Mouse (Mus musculus): ENCODE data around the gene Ajuba.

The Ajuba gene

GRCm38 (mm10) chr14:54592319-54592934 lies 15.1 kb upstream of the Ajuba start:
- DNase-seq (ENCODE audit: low read depth, low spot score): no peak

DNA sequence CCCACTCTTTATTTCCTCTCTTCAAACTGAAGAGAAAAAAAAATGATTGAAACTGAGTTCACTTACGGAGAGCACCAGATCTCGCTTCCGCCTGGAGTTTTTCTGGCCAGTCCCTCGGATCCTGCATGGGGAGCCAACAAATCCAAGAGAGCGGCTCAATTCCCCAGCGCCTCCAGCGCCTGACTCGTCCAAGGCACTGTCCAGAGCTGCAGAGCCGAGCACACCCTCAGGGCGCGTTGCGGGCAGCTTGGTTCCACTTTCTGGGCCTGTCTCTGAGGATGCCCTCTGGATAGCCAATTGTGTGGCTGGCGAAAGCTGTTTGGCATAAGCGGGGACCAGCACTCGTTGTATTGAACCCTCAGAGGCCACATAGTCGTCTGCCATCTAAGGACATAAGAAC lies 13.7 kb upstream of the Ajuba start:
- DNase-seq (ENCODE audit: low read depth, low spot score): no peak

- no peak for DNase-seq (ENCODE audit: low read depth, low spot score)
These were observed 6.5 kb upstream of the Ajuba start for GRCm38 (mm10) chr14:54583681-54584338.

- DNase-seq (ENCODE audit: low read depth, low spot score): no peak
These were observed 5.2 kb upstream of the Ajuba start for GRCm38 (mm10) chr14:54582536-54582935.

- DNase-seq (ENCODE audit: low read depth, low spot score): no peak
These were observed 2.3 kb upstream of the Ajuba start for GRCm38 (mm10) chr14:54579638-54580037.

GRCm38 (mm10) chr14:54578063-54578462 lies 705 bp upstream of the Ajuba start:
- DNase-seq (ENCODE audit: low read depth, low spot score): no peak

- DNase-seq (ENCODE audit: low read depth, low spot score): no peak
These were observed 893 bp downstream of the Ajuba start for GRCm38 (mm10) chr14:54576241-54577088.

- peak; percentile 84 for DNase-seq (ENCODE audit: low read depth, low spot score)
These were observed 1.7 kb downstream of the Ajuba start for GRCm38 (mm10) chr14:54575631-54576030.

- no peak for DNase-seq (ENCODE audit: low read depth, low spot score)
These were observed 2.3 kb downstream of the Ajuba start for GRCm38 (mm10) chr14:54575031-54575430.

GRCm38 (mm10) chr14:54574253-54574652 lies 3.1 kb downstream of the Ajuba start:
- DNase-seq (ENCODE audit: low read depth, low spot score): no peak

- DNase-seq (ENCODE audit: low read depth, low spot score): no peak
These were observed 4.3 kb downstream of the Ajuba start for GRCm38 (mm10) chr14:54572790-54573736.

GRCm38 (mm10) chr14:54572122-54572521 lies 5.2 kb downstream of the Ajuba start:
- DNase-seq (ENCODE audit: low read depth, low spot score): no peak

DNA sequence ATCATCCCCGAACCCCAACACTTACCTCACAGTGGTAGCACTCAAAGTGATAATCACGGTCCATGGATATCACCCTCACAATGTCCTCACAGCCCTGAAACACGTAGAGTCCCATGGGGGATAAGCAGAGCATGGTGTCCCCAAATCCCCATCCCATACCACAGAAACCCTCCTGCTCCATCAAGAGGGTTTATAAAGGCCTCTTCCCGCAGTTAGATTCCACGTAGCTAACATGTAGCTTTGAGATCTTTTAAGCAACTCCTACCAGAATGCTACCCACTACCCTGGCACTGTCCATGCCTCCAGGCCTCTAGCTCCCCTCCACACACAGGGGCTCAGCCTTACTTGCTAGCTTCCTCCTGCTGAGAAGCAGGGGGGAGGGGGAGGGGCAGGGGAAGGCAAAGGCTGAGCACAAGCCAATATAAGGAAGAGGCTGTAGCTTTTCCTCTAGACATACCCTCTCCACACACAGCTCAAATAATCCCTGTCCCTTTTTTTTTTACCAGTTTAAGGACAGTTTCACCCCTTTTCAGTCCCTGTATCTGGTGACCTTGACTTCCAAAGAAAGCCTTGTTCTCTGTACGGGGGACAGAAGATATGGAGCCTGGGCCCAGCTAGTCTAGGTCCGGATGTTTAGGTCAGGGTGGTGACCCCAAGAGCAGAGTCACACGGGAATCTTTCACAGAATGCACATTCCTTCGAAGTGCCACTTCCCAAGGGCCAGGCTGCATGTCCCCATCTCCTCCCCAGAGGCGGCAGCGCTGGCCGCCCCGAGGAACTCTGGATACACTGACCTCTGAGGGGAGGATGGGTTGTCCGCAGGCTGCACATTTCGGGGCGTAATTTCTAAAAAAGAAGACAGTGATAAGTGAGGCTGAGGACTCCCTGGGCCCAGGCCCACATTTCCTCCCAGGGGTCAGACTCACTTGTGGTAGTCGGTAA lies 7.6 kb downstream of the Ajuba start:
- DNase-seq (ENCODE audit: low read depth, low spot score): no peak

DNA sequence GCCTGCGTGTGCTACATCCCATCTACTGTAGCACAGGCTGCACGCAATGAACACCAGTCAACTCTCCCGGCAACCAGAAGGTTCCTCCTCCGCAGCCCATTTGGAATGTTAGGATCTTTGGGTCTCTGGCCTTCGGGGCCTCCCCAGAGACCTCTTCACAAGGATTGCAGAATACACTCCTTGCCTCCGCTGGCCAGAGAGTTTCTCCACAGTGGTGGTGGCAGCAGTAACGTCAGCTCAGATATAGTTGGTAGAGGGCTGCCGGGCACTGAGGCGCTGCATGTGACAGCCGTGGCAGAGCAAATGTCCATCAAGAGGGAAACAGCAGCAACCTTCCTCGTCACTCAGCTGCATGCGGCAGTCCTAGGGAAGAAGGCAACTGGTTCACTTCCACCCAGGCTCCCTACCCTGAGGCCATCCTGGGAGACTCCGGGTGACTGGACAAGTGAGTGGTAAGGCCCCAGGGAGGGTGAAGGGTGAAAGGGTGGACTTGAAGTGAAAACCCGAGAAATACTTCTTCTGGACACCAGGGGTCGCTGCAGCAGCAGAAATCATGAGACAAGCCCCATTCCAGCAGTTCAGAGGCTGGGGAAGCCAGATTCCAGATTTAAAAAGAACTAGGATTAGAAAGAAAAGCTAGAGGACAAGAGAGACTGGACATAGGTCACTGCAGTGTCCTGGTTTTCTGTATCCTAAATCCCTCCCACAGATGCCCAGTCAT lies 8.5 kb downstream of the Ajuba start:
- DNase-seq (ENCODE audit: low read depth, low spot score): no peak

DNA sequence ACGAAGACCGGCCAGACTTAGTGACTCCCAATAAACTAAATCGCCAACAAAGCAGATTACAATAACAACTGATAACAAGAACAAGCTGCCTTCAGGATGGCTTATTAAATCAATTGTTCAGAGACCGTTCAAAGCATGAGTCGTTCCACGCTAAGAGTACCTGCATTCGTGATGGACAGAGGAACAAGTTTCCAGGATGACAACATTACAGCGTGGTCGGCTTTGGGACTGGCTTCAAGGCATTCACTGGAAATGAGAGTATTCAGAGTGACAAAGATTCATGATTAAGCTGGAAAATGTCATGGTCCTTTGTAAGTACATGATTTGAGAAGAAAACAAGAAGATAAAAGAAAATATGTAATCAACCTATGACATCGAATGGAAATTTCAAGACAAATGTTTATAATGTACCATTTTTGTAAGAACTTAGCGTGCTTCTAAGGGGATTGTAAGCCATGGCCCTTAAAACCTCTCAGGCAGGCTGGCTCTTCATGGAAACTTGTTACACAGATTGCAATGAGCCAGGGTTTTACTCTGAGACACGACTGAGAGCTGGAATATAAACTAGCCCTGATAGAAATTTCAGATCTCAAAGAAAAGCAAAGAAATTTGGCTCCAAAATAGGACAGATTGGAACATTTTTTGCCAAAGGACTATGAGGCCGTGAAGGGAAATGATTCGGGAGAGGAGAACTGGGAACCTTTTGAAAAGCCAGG lies 16.7 kb downstream of the Ajuba start:
- no peak for DNase-seq (ENCODE audit: low read depth, low spot score)

DNA sequence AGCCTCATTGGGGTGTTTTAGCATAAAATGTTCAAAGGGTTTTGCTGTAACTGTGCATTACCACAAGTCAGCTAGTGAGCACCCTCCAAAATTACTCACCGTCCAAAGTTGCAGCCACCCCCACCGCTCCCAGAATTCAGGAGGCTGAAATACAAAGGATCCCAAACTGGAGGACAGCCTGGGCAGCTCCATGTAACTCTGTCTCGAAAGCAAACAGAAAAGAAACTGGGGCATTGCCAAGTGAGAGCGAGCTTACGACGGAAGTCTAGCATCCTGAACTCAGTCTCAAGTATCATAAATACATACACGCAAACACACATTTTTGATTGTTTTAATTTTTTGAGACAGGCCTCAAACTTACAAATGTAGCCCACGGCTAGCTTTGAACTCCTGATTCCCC lies 20.0 kb downstream of the Ajuba start:
- DNase-seq (ENCODE audit: low read depth, low spot score): no peak

- DNase-seq (ENCODE audit: low read depth, low spot score): peak; percentile 89
These were observed 23.2 kb downstream of the Ajuba start, which contains the start of gene Haus4 for GRCm38 (mm10) chr14:54553975-54554769. Haus4 (minus strand) TSS chr14:54554616.

DNA sequence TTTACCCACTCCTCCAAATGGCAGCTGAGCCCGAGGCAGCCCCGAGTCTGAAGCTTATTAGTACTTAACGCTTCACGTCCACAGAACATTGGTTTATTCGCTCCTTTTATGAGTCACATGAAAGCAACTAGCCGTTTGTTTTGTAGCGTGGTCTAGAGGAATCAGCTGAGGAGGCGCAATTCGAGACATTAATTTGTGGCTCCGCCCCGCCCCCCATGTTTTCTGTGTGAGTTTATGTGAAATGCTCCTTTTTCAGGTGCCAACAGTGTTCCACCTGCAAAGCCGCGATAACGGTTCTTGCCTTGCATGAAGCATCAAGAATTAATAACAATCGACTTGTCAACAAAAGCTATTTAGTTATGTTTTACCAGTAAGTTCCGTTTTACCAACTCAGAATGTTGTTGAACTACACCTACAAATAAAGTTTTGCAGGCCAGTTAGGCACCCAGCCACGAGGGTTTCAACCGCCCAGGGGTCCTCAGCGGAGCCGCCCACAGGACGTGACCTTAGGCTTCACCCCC lies 23.8 kb downstream of the Ajuba start:
- no peak for DNase-seq (ENCODE audit: low read depth, low spot score)

Data from WW6 (cell line).